8 mouse cellular contexts compared by ENCODE assay signal in genomic region chr15:78204053-78204847, GRCm38 (mm10). TPM values are rescaled to one million over a fixed set of nuclear protein-coding genes. Genes with fewer than 3 reads are reported as not detected.
A peak's percentile ranks its signal among the peaks of the same experiment; 100 is the strongest.
DNase-seq lines count a peak whose midpoint lies in the region; ATAC-seq lines count a peak whose summit lies in the region.

No protein-coding gene starts in this region.

- no peaks in the 10 kb centered on the region for H3K9me3 ChIP-seq in lung, embryonic 15.5 days
- H3K9me3 ChIP-seq in embryonic facial prominence, embryonic 12.5 days, result no peaks in the 10 kb centered on the region
- H3K9me3 ChIP-seq in hindbrain, embryonic 13.5 days, result no peaks in the 10 kb centered on the region
- no peaks in the 10 kb centered on the region for H3K9me3 ChIP-seq in limb, embryonic 10.5 days (replicated peaks)
- peaks cover 4% of the 10 kb centered on the region; the same call in 1 of the 2 replicates for H3K9me3 ChIP-seq in neural tube, embryonic 12.5 days

- H3K4me1 ChIP-seq in lung, embryonic 15.5 days, result peaks cover 8% of the 10 kb centered on the region
- H3K4me1 ChIP-seq in embryonic facial prominence, embryonic 12.5 days, result peaks cover 12% of the 10 kb centered on the region; the same call in 1 of the 2 replicates
- peaks cover 22% of the 10 kb centered on the region for H3K4me1 ChIP-seq in hindbrain, embryonic 13.5 days (replicated peaks)
- peaks cover 9% of the 10 kb centered on the region for H3K4me1 ChIP-seq in limb, embryonic 10.5 days
- peaks cover 8% of the 10 kb centered on the region for H3K4me1 ChIP-seq in neural tube, embryonic 12.5 days

- peak overlapping the region; percentile 24 for H3K4me3 ChIP-seq in lung, embryonic 15.5 days
- peak overlapping the region; percentile 33 for H3K4me3 ChIP-seq in embryonic facial prominence, embryonic 12.5 days
- H3K4me3 ChIP-seq in hindbrain, embryonic 13.5 days, result peak overlapping the region; percentile 40
- H3K4me3 ChIP-seq in limb, embryonic 10.5 days, result peak overlapping the region; percentile 44
- H3K4me3 ChIP-seq in neural tube, embryonic 12.5 days, result peak overlapping the region; percentile 29

- no peaks in the 10 kb centered on the region for H3K36me3 ChIP-seq in lung, embryonic 15.5 days
- no peaks in the 10 kb centered on the region for H3K36me3 ChIP-seq in embryonic facial prominence, embryonic 12.5 days
- no peaks in the 10 kb centered on the region for H3K36me3 ChIP-seq in hindbrain, embryonic 13.5 days
- H3K36me3 ChIP-seq in limb, embryonic 10.5 days, result no peaks in the 10 kb centered on the region
- no peaks in the 10 kb centered on the region for H3K36me3 ChIP-seq in neural tube, embryonic 12.5 days

- H3K27me3 ChIP-seq in lung, embryonic 15.5 days, result peaks cover 53% of the 10 kb centered on the region
- peaks cover 45% of the 10 kb centered on the region for H3K27me3 ChIP-seq in embryonic facial prominence, embryonic 12.5 days
- peaks cover 72% of the 10 kb centered on the region for H3K27me3 ChIP-seq in hindbrain, embryonic 13.5 days
- H3K27me3 ChIP-seq in limb, embryonic 10.5 days (ENCODE audit: low read depth, poor library complexity, severe bottlenecking), result peaks cover 54% of the 10 kb centered on the region
- peaks cover 57% of the 10 kb centered on the region for H3K27me3 ChIP-seq in neural tube, embryonic 12.5 days (replicated peaks)

- ATAC-seq in lung, embryonic 15.5 days (ENCODE audit: borderline replicate concordance, extremely low read depth, low FRiP score, low TSS enrichment), result peak; percentile 68; the same call in 1 of the 2 replicates
- no peak for ATAC-seq in embryonic facial prominence, embryonic 12.5 days (ENCODE audit: insufficient number of reproducible peaks, insufficient read depth, low FRiP score, low TSS enrichment)
- ATAC-seq in hindbrain, embryonic 13.5 days (ENCODE audit: low FRiP score), result peak; percentile 80; the same call in 1 of the 2 replicates
- peak; percentile 70; the same call in 1 of the 2 replicates for ATAC-seq in neural tube, embryonic 12.5 days (ENCODE audit: low FRiP score, low read depth)

- no peak overlapping the region for H3K27ac ChIP-seq in lung, embryonic 15.5 days
- H3K27ac ChIP-seq in embryonic facial prominence, embryonic 12.5 days, result no peak overlapping the region
- H3K27ac ChIP-seq in hindbrain, embryonic 13.5 days, result no peak overlapping the region
- H3K27ac ChIP-seq in limb, embryonic 10.5 days, result no peak overlapping the region
- no peak overlapping the region for H3K27ac ChIP-seq in neural tube, embryonic 12.5 days

- 2% methylated on average over 41 of the region's 41 CpGs for WGBS in lung, embryonic 15.5 days
- 2% methylated on average over 41 of the region's 41 CpGs for WGBS in embryonic facial prominence, embryonic 12.5 days
- WGBS in hindbrain, embryonic 13.5 days, result under 1% methylated on average over 41 of the region's 41 CpGs
- 2% methylated on average over 41 of the region's 41 CpGs for WGBS in limb, embryonic 10.5 days
- 1% methylated on average over 41 of the region's 41 CpGs for WGBS in neural tube, embryonic 12.5 days

- peak overlapping the region; percentile 58 for H3K4me2 ChIP-seq in lung, embryonic 15.5 days
- H3K4me2 ChIP-seq in embryonic facial prominence, embryonic 12.5 days (replicated peaks), result peak overlapping the region; percentile 65
- peak overlapping the region; percentile 69 for H3K4me2 ChIP-seq in hindbrain, embryonic 13.5 days
- H3K4me2 ChIP-seq in neural tube, embryonic 12.5 days (replicated peaks), result peak overlapping the region; percentile 66

- no peak for DNase-seq in lung, postnatal 25 days (ENCODE audit: low spot score)
- DNase-seq in adrenal gland, postnatal 25 days, result peak; percentile 63
- peak; percentile 62 for DNase-seq in limb, embryonic 10.5 days (ENCODE audit: low spot score)
- DNase-seq in adipocyte (ENCODE audit: low spot score), result no peak

- H3K9ac ChIP-seq in lung, embryonic 15.5 days, result no peak overlapping the region
- peak overlapping the region; percentile 24; the same call in 1 of the 2 replicates for H3K9ac ChIP-seq in embryonic facial prominence, embryonic 12.5 days
- peak overlapping the region; percentile 69 for H3K9ac ChIP-seq in hindbrain, embryonic 13.5 days
- 0 out of 2 replicates have a peak overlapping the region, but pooled peaks have one; percentile 40 for H3K9ac ChIP-seq in neural tube, embryonic 12.5 days

RNA-seq across cellular contexts. Expression of gene Pvalb, which starts 1.9 kb away (rescaled TPM):
- 0.18 and 0.26 TPM in 2 replicates for polyA plus RNA-seq in lung, embryonic 15.5 days (2015; fragmentation: Nextera tagmentation; extraction: Ambion mirVana)
- total RNA-seq in adrenal gland, postnatal 25 days (2021), result not detected in 2 replicates
- 0.46 and 0.48 TPM in 2 replicates for polyA plus RNA-seq in embryonic facial prominence, embryonic 12.5 days (2016; fragmentation: Nextera tagmentation; extraction: Ambion mirVana)
- 6.7 and 13.6 TPM in 2 replicates for polyA plus RNA-seq in hindbrain, embryonic 13.5 days (2015; fragmentation: Nextera tagmentation; extraction: Ambion mirVana)
- not detected in 2 replicates for polyA plus RNA-seq in limb, embryonic 10.5 days (2016; fragmentation: Nextera tagmentation; extraction: Ambion mirVana)
- 0.43 and 1.1 TPM in 2 replicates for polyA plus RNA-seq in neural tube, embryonic 12.5 days (2016; fragmentation: Nextera tagmentation; extraction: Ambion mirVana)

RNA-seq across cellular contexts. Expression of gene Ift27, which starts 30.3 kb away (rescaled TPM):
- polyA plus RNA-seq in lung, embryonic 15.5 days (2015; fragmentation: Nextera tagmentation; extraction: Ambion mirVana), result 88.0 and 89.8 TPM in 2 replicates
- 17.7 and 20.3 TPM in 2 replicates for total RNA-seq in adrenal gland, postnatal 25 days (2021)
- polyA plus RNA-seq in embryonic facial prominence, embryonic 12.5 days (2016; fragmentation: Nextera tagmentation; extraction: Ambion mirVana), result 90.0 and 90.5 TPM in 2 replicates
- 106 and 111 TPM in 2 replicates for polyA plus RNA-seq in hindbrain, embryonic 13.5 days (2015; fragmentation: Nextera tagmentation; extraction: Ambion mirVana)
- polyA plus RNA-seq in limb, embryonic 10.5 days (2016; fragmentation: Nextera tagmentation; extraction: Ambion mirVana), result 121 and 122 TPM in 2 replicates
- 101 and 106 TPM in 2 replicates for polyA plus RNA-seq in neural tube, embryonic 12.5 days (2016; fragmentation: Nextera tagmentation; extraction: Ambion mirVana)

RNA-seq across cellular contexts. Expression of gene Ncf4, which starts 40.4 kb away (rescaled TPM):
- polyA plus RNA-seq in lung, embryonic 15.5 days (2015; fragmentation: Nextera tagmentation; extraction: Ambion mirVana), result 5.3 and 5.9 TPM in 2 replicates
- 1.00 and 1.2 TPM in 2 replicates for total RNA-seq in adrenal gland, postnatal 25 days (2021)
- 5.1 and 5.8 TPM in 2 replicates for polyA plus RNA-seq in embryonic facial prominence, embryonic 12.5 days (2016; fragmentation: Nextera tagmentation; extraction: Ambion mirVana)
- 1.5 and 2.2 TPM in 2 replicates for polyA plus RNA-seq in hindbrain, embryonic 13.5 days (2015; fragmentation: Nextera tagmentation; extraction: Ambion mirVana)
- 4.3 and 5.3 TPM in 2 replicates for polyA plus RNA-seq in limb, embryonic 10.5 days (2016; fragmentation: Nextera tagmentation; extraction: Ambion mirVana)
- 3.4 and 4.6 TPM in 2 replicates for polyA plus RNA-seq in neural tube, embryonic 12.5 days (2016; fragmentation: Nextera tagmentation; extraction: Ambion mirVana)

Comparison
In these comparisons a context has a peak if more than half of its experiments do, and no peak if none do; other contexts are left out.
1. DNase-seq: peak in adrenal gland, postnatal 25 days (single experiment) and limb, embryonic 10.5 days (single experiment); none in lung, postnatal 25 days (single experiment) and adipocyte (single experiment).
2. Peak in every context shown above with its lines, with median percentiles within 50 percentile points of each other: H3K4me2 ChIP-seq and H3K4me3 ChIP-seq.